Mouse (Mus musculus) erythroblast, embryonic 14.5 days (primary cell): ENCODE results near the gene Uhrf1bp1l. TPM values are rescaled to one million over a fixed set of nuclear protein-coding genes. Genes with fewer than 3 reads are reported as not detected.

Experiments used
- H3K27me3 ChIP-seq: 2 replicates; pipeline ENCODE4 v1.6.1; 2012; ENCODE audit warnings: inconsistent platforms; ENCODE audit not compliant: control insufficient read depth
- H3K36me3 ChIP-seq: 2 replicates; pipeline ENCODE4 v1.6.1; 2012; ENCODE audit warnings: mild to moderate bottlenecking, inconsistent platforms; ENCODE audit not compliant: control insufficient read depth
- H3K4me1 ChIP-seq: 2 replicates; pipeline ENCODE4 v1.6.1; 2012; ENCODE audit warnings: inconsistent platforms; ENCODE audit not compliant: control insufficient read depth
- H3K4me3 ChIP-seq: replicated peaks from 2 replicates; pipeline ENCODE3; 2012; ENCODE audit warnings: moderate library complexity, mild to moderate bottlenecking, inconsistent platforms
- H3K9me3 ChIP-seq: 2 replicates; pipeline ENCODE4 v1.6.1; 2012; ENCODE audit warnings: low read length, inconsistent platforms, mixed read lengths; ENCODE audit not compliant: control insufficient read depth
- GATA1 ChIP-seq: IDR thresholded peaks from 2 replicates; pipeline ENCODE4 v1.6.1; 2012; ENCODE audit warnings: low read length, inconsistent platforms, mixed read lengths
- TAL1 ChIP-seq: IDR thresholded peaks from 3 replicates; pipeline ENCODE4 v1.6.1; 2012; ENCODE audit warnings: low read length, inconsistent platforms, mixed read lengths
- polyA plus RNA-seq: library from polyadenylated mRNA; stranded (reverse); fragments of >175 nt; gene quantifications from 2 replicates; pipeline ENCODE4 v1.2.3, GENCODE M21; 2012

Gene Uhrf1bp1l
- polyA plus RNA-seq, 1 experiment, result 0.23 TPM

- Histone ChIP-seq H3K27me3 (peaks cover 5% of the 10 kb centered on the region; the same call in 1 of the 2 replicates), H3K4me3 (no peak overlapping the region), H3K36me3 (no peaks in the 10 kb centered on the region), H3K4me1 (peaks cover 20% of the 10 kb centered on the region), H3K9me3 (no peaks in the 10 kb centered on the region)
- no peak for TF ChIP-seq TAL1
- no peak for TF ChIP-seq GATA1
These were observed 3.8 kb upstream of the Uhrf1bp1l start for GRCm38 (mm10) chr10:89740995-89741394.

- peaks cover 24% of the 10 kb centered on the region for H3K4me1 ChIP-seq
- no peaks in the 10 kb centered on the region for H3K9me3 ChIP-seq
- TF ChIP-seq TAL1 (no peak), GATA1 (no peak)
- H3K4me3 ChIP-seq, result no peak overlapping the region
- no peaks in the 10 kb centered on the region for H3K36me3 ChIP-seq
- peaks cover 5% of the 10 kb centered on the region; the same call in 1 of the 2 replicates for H3K27me3 ChIP-seq
These were observed 1.5 kb upstream of the Uhrf1bp1l start for GRCm38 (mm10) chr10:89743266-89743665.

- Histone ChIP-seq H3K4me1 (peaks cover 24% of the 10 kb centered on the region), H3K27me3 (peaks cover 5% of the 10 kb centered on the region; the same call in 1 of the 2 replicates), H3K36me3 (no peaks in the 10 kb centered on the region), H3K4me3 (peak overlapping the region; percentile 94), H3K9me3 (no peaks in the 10 kb centered on the region)
- TF ChIP-seq TAL1 (no peak), GATA1 (no peak)
These were observed 450 bp upstream of the Uhrf1bp1l start for GRCm38 (mm10) chr10:89744341-89744740.

- peak overlapping the region; percentile 94 for H3K4me3 ChIP-seq
- TF ChIP-seq GATA1 (no peak), TAL1 (no peak)
- H3K9me3 ChIP-seq, result no peaks in the 10 kb centered on the region
- H3K27me3 ChIP-seq, result peaks cover 5% of the 10 kb centered on the region; the same call in 1 of the 2 replicates
- no peaks in the 10 kb centered on the region for H3K36me3 ChIP-seq
- H3K4me1 ChIP-seq, result peaks cover 24% of the 10 kb centered on the region
These were observed 852 bp downstream of the Uhrf1bp1l start for GRCm38 (mm10) chr10:89745666-89746020.

GRCm38 (mm10) chr10:89746581-89746980 is 1.8 kb downstream of the Uhrf1bp1l start:
- Histone ChIP-seq H3K27me3 (peaks cover 5% of the 10 kb centered on the region; the same call in 1 of the 2 replicates), H3K36me3 (no peaks in the 10 kb centered on the region), H3K4me1 (peaks cover 24% of the 10 kb centered on the region), H3K9me3 (no peaks in the 10 kb centered on the region), H3K4me3 (no peak overlapping the region)
- TF ChIP-seq TAL1 (no peak), GATA1 (no peak)

GRCm38 (mm10) chr10:89747221-89747905 is 2.6 kb downstream of the Uhrf1bp1l start:
- Histone ChIP-seq H3K4me3 (no peak overlapping the region), H3K36me3 (no peaks in the 10 kb centered on the region), H3K4me1 (peaks cover 24% of the 10 kb centered on the region), H3K9me3 (no peaks in the 10 kb centered on the region), H3K27me3 (peaks cover 5% of the 10 kb centered on the region; the same call in 1 of the 2 replicates)
- TF ChIP-seq GATA1, result no peak
- TF ChIP-seq TAL1, result no peak

GRCm38 (mm10) chr10:89747911-89748310 is 3.1 kb downstream of the Uhrf1bp1l start:
- Histone ChIP-seq H3K9me3 (no peaks in the 10 kb centered on the region), H3K27me3 (peaks cover 5% of the 10 kb centered on the region; the same call in 1 of the 2 replicates), H3K4me3 (no peak overlapping the region), H3K36me3 (no peaks in the 10 kb centered on the region), H3K4me1 (peaks cover 24% of the 10 kb centered on the region)
- TF ChIP-seq TAL1 (no peak), GATA1 (no peak)

GRCm38 (mm10) chr10:89748619-89749018 is 3.8 kb downstream of the Uhrf1bp1l start:
- TF ChIP-seq TAL1, result no peak
- no peak for TF ChIP-seq GATA1
- H3K9me3 ChIP-seq, result no peaks in the 10 kb centered on the region
- no peaks in the 10 kb centered on the region for H3K36me3 ChIP-seq
- peaks cover 5% of the 10 kb centered on the region; the same call in 1 of the 2 replicates for H3K27me3 ChIP-seq
- no peak overlapping the region for H3K4me3 ChIP-seq
- H3K4me1 ChIP-seq, result peaks cover 24% of the 10 kb centered on the region

GRCm38 (mm10) chr10:89751069-89751468 is 6.3 kb downstream of the Uhrf1bp1l start:
- H3K4me3 ChIP-seq, result no peak overlapping the region
- H3K9me3 ChIP-seq, result no peaks in the 10 kb centered on the region
- no peaks in the 10 kb centered on the region for H3K27me3 ChIP-seq
- TF ChIP-seq TAL1, result no peak
- no peak for TF ChIP-seq GATA1
- H3K36me3 ChIP-seq, result no peaks in the 10 kb centered on the region
- H3K4me1 ChIP-seq, result peaks cover 4% of the 10 kb centered on the region
